Mouse (Mus musculus): ENCODE data around the gene Zbtb49.

DNA sequence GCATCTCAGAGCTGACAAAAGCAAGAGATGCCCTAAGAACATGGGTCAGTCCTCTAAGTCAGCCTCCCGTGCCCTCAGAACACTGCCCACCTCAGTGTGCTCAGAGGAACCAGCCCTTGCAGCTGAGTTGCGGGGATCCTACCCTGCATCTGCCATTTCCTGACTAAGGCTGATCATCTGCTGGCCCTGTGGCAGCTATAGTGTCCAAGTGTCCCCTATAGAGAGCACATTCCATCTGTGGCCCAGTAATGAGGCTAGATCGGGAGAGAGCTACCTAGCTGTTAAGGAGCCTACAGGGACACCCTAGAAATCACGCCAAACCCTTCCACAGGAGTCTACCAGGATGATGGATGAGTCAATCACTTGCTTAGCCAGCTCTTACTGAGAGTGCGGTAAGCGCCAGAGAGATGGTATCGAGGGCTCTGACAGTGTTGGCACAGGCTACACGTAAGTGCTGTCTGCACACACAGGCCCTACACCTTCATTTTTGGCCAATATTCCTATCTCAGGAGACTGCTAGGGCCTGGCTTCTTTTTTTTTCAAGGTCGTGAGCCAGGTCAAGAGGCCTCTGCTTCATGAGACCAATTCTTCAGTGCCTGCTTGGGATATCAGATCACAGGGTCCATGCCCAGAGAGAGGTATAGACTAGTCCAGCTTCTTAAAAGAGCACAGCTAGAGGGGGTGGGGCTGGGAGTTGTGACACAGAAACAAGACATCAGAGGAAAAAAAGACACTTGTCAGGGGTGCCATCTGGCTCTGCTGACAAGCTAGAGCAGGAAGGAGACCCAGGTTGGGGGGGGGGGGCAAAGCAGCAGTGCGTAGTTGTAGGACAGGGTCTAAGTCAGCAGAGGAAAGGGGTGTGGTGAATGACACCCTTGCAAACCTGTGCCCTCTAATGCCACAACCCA is 67.8 kb downstream of the Zbtb49 start:
- no peak for TF ChIP-seq CTCF (IDR thresholded peaks at IDR 0.05; ENCODE audit: low read depth)
- TF ChIP-seq EP300 (IDR thresholded peaks at IDR 0.05; ENCODE audit: low read depth) = no peak

All from heart, postnatal 0 days (tissue).